ENCODE assay signal across 9 mouse cellular contexts in genomic region chr8:70439848-70440179, GRCm38 (mm10). TPM values are rescaled to one million over a fixed set of nuclear protein-coding genes. Genes with fewer than 3 reads are reported as not detected.
DNase-seq lines count a peak whose midpoint lies in the region; ATAC-seq and TF ChIP-seq lines count a peak whose summit lies in the region.
"Had no signal": no experiment of that assay in that cellular context is flagged by ENCODE, and none has a peak within 500 bp of the region (broad histone marks: within the 10 kb centered on the region; RNA-seq: fewer than 3 reads in every experiment).

No protein-coding gene starts in this region.

- H3K27me3 ChIP-seq in kidney, embryonic 15.5 days, result no peaks in the 10 kb centered on the region
- no peaks in the 10 kb centered on the region for H3K27me3 ChIP-seq in hindbrain, embryonic 14.5 days (ENCODE audit: control insufficient read depth, insufficient read depth, low read length)
- H3K27me3 ChIP-seq in midbrain, embryonic 13.5 days, result no peaks in the 10 kb centered on the region

- H3K27ac ChIP-seq in kidney, embryonic 15.5 days, result peak overlapping the region; percentile 81
- H3K27ac ChIP-seq in bone marrow macrophage, adult 2 months (ENCODE audit: insufficient read depth, low read depth, low read length), result no peak overlapping the region
- peak overlapping the region; percentile 83 for H3K27ac ChIP-seq in hindbrain, embryonic 14.5 days
- peak overlapping the region; percentile 84 for H3K27ac ChIP-seq in midbrain, embryonic 13.5 days

- H3K4me1 ChIP-seq in kidney, embryonic 15.5 days, result peaks cover 17% of the 10 kb centered on the region
- H3K4me1 ChIP-seq in bone marrow macrophage, adult 2 months (ENCODE audit: control insufficient read depth, insufficient read depth, low read length), result peaks cover 7% of the 10 kb centered on the region
- H3K4me1 ChIP-seq in hindbrain, embryonic 14.5 days (replicated peaks; ENCODE audit: control insufficient read depth, insufficient read depth, low read length), result peaks cover 22% of the 10 kb centered on the region
- H3K4me1 ChIP-seq in midbrain, embryonic 13.5 days (replicated peaks), result peaks cover 24% of the 10 kb centered on the region

- H3K9ac ChIP-seq in kidney, embryonic 15.5 days, result peak overlapping the region; percentile 59
- peak overlapping the region; percentile 66 for H3K9ac ChIP-seq in hindbrain, embryonic 14.5 days
- peak overlapping the region; percentile 65 for H3K9ac ChIP-seq in midbrain, embryonic 13.5 days (replicated peaks)

- no peak for ATAC-seq in kidney, embryonic 15.5 days (replicated peaks; ENCODE audit: low FRiP score)
- ATAC-seq in hindbrain, embryonic 14.5 days (ENCODE audit: low FRiP score), result no peak; the same call in 1 of the 2 replicates
- ATAC-seq in midbrain, embryonic 13.5 days, result no peak

- H3K4me3 ChIP-seq in kidney, embryonic 15.5 days (replicated peaks), result peak overlapping the region; percentile 73
- H3K4me3 ChIP-seq in bone marrow macrophage, adult 2 months (ENCODE audit: insufficient read depth, low read length), result peak overlapping the region; percentile 68
- peak overlapping the region; percentile 50 for H3K4me3 ChIP-seq in hindbrain, embryonic 14.5 days (replicated peaks; ENCODE audit: low read length)
- peak overlapping the region; percentile 67 for H3K4me3 ChIP-seq in midbrain, embryonic 13.5 days (replicated peaks)

- no peaks in the 10 kb centered on the region for H3K36me3 ChIP-seq in kidney, embryonic 15.5 days
- no peaks in the 10 kb centered on the region for H3K36me3 ChIP-seq in hindbrain, embryonic 14.5 days (replicated peaks; ENCODE audit: control insufficient read depth, insufficient read depth)
- H3K36me3 ChIP-seq in midbrain, embryonic 13.5 days, result no peaks in the 10 kb centered on the region; the same call in 1 of the 2 replicates

- H3K4me2 ChIP-seq in kidney, embryonic 15.5 days, result peak overlapping the region; percentile 81
- H3K4me2 ChIP-seq in hindbrain, embryonic 14.5 days (replicated peaks), result peak overlapping the region; percentile 74
- peak overlapping the region; percentile 85 for H3K4me2 ChIP-seq in midbrain, embryonic 13.5 days (replicated peaks)

- no peak for DNase-seq in kidney, postnatal 4 days
- no peak for DNase-seq in hindbrain, embryonic 14.5 days (ENCODE audit: low spot score)
- no peak for DNase-seq in layer of hippocampus, postnatal 36 days
- DNase-seq in frontal cortex, postnatal 36 days (ENCODE audit: low spot score in 2 of 2), result no peak
- no peak for DNase-seq in cerebellum, adult 8-10 months

- 6% methylated on average over 7 of the region's 7 CpGs for WGBS in kidney, embryonic 15.5 days
- 9% methylated on average over 7 of the region's 7 CpGs for WGBS in hindbrain, embryonic 14.5 days
- 6% methylated on average over 7 of the region's 7 CpGs for WGBS in midbrain, embryonic 13.5 days

- TF ChIP-seq CTCF in bone marrow macrophage, adult 2 months (IDR thresholded peaks at IDR 0.05; ENCODE audit: low read depth, low read length), result no peak

- TF ChIP-seq POLR2A in bone marrow macrophage, adult 2 months (IDR thresholded peaks at IDR 0.05; ENCODE audit: borderline replicate concordance, low read depth, low read length), result 0 out of 2 replicates have a peak, but pooled peaks have one; percentile 71

- H3K9me3 ChIP-seq in kidney, embryonic 15.5 days (replicated peaks), result no peaks in the 10 kb centered on the region
- H3K9me3 ChIP-seq in hindbrain, embryonic 14.5 days (ENCODE audit: control insufficient read depth, low read length), result no peaks in the 10 kb centered on the region
- H3K9me3 ChIP-seq in midbrain, embryonic 13.5 days, result no peaks in the 10 kb centered on the region

RNA-seq across cellular contexts. Expression of gene Crtc1, which starts 0.4 kb away (rescaled TPM):
- 17.9 and 21.0 TPM in 2 replicates for polyA plus RNA-seq in kidney, embryonic 15.5 days (2015; fragmentation: Nextera tagmentation; extraction: Ambion mirVana)
- polyA plus RNA-seq in bone marrow macrophage, adult 2 months (2012; ENCODE audit: insufficient read depth, insufficient read length, missing spikeins), result 8.4 and 8.9 TPM in 2 replicates
- 48.1 and 53.9 TPM in 2 replicates for polyA plus RNA-seq in hindbrain, embryonic 14.5 days (2014; fragmentation: Nextera tagmentation; extraction: Ambion mirVana)
- 33.9 and 36.1 TPM in 2 replicates for polyA plus RNA-seq in midbrain, embryonic 13.5 days (2015; fragmentation: Nextera tagmentation; extraction: Ambion mirVana)
- 100 to 1,000 TPM; 181 to 187 TPM for total RNA-seq in layer of hippocampus, postnatal 36 days (2021)

RNA-seq across cellular contexts. Expression of gene Klhl26, which starts 37.0 kb away (rescaled TPM):
- polyA plus RNA-seq in kidney, embryonic 15.5 days (2015; fragmentation: Nextera tagmentation; extraction: Ambion mirVana), result 20.0 and 23.5 TPM in 2 replicates
- polyA plus RNA-seq in bone marrow macrophage, adult 2 months (2012; ENCODE audit: insufficient read depth, insufficient read length, missing spikeins), result 10.8 and 10.9 TPM in 2 replicates
- 28.5 and 30.0 TPM in 2 replicates for polyA plus RNA-seq in hindbrain, embryonic 14.5 days (2014; fragmentation: Nextera tagmentation; extraction: Ambion mirVana)
- polyA plus RNA-seq in midbrain, embryonic 13.5 days (2015; fragmentation: Nextera tagmentation; extraction: Ambion mirVana), result 19.3 and 22.2 TPM in 2 replicates
- total RNA-seq in layer of hippocampus, postnatal 36 days (2021), result 10 to 100 TPM; 57.4 to 59.0 TPM

RNA-seq across cellular contexts. Expression of gene Tmem59l, which starts 47.3 kb away (rescaled TPM):
- 5.9 and 6.0 TPM in 2 replicates for polyA plus RNA-seq in kidney, embryonic 15.5 days (2015; fragmentation: Nextera tagmentation; extraction: Ambion mirVana)
- polyA plus RNA-seq in bone marrow macrophage, adult 2 months (2012; ENCODE audit: insufficient read depth, insufficient read length, missing spikeins), result not detected in 2 replicates
- polyA plus RNA-seq in hindbrain, embryonic 14.5 days (2014; fragmentation: Nextera tagmentation; extraction: Ambion mirVana), result 143 and 149 TPM in 2 replicates
- polyA plus RNA-seq in midbrain, embryonic 13.5 days (2015; fragmentation: Nextera tagmentation; extraction: Ambion mirVana), result 60.6 and 61.5 TPM in 2 replicates
- total RNA-seq in layer of hippocampus, postnatal 36 days (2021), result 100 to 1,000 TPM; 312 to 335 TPM
- total RNA-seq: gastrocnemius, adult 8-10 months had no signal

RNA-seq across cellular contexts. Expression of gene Crlf1, which starts 53.1 kb away (rescaled TPM):
- polyA plus RNA-seq in kidney, embryonic 15.5 days (2015; fragmentation: Nextera tagmentation; extraction: Ambion mirVana), result 21.1 and 24.1 TPM in 2 replicates
- 0.97 and 1.0 TPM in 2 replicates for polyA plus RNA-seq in bone marrow macrophage, adult 2 months (2012; ENCODE audit: insufficient read depth, insufficient read length, missing spikeins)
- polyA plus RNA-seq in hindbrain, embryonic 14.5 days (2014; fragmentation: Nextera tagmentation; extraction: Ambion mirVana), result 6.3 and 6.9 TPM in 2 replicates
- polyA plus RNA-seq in midbrain, embryonic 13.5 days (2015; fragmentation: Nextera tagmentation; extraction: Ambion mirVana), result 0.97 and 1.1 TPM in 2 replicates
- 10 to 100 TPM; 42.9 to 45.2 TPM for total RNA-seq in layer of hippocampus, postnatal 36 days (2021)
